ENCODE assay signal across 18 mouse cellular contexts in genomic region chr1:134290300-134290699, GRCm38 (mm10). TPM values are rescaled to one million over a fixed set of nuclear protein-coding genes. Genes with fewer than 3 reads are reported as not detected.
A peak's percentile ranks its signal among the peaks of the same experiment; 100 is the strongest.
DNase-seq lines count a peak whose midpoint lies in the region; ATAC-seq lines count a peak whose summit lies in the region.
"Had no signal": no experiment of that assay in that cellular context is flagged by ENCODE, and none has a peak within 500 bp of the region (broad histone marks: within the 10 kb centered on the region; RNA-seq: fewer than 3 reads in every experiment).

No protein-coding gene starts in this region.

- no peaks in the 10 kb centered on the region for H3K36me3 ChIP-seq in forebrain, embryonic 10.5 days (replicated peaks)
- no peaks in the 10 kb centered on the region for H3K36me3 ChIP-seq in forebrain, embryonic 15.5 days
- no peaks in the 10 kb centered on the region for H3K36me3 ChIP-seq in kidney, embryonic 14.5 days (ENCODE audit: control insufficient read depth, insufficient read depth, low read length)
- H3K36me3 ChIP-seq in limb, embryonic 15.5 days: no peaks in the 10 kb centered on the region
- H3K36me3 ChIP-seq: heart, embryonic 15.5 days; hindbrain, embryonic 15.5 days; lung, embryonic 15.5 days; stomach, embryonic 15.5 days had no signal

- H3K4me3 ChIP-seq in forebrain, embryonic 10.5 days: no peak overlapping the region
- no peak overlapping the region for H3K4me3 ChIP-seq in forebrain, embryonic 15.5 days
- H3K4me3 ChIP-seq in kidney, embryonic 14.5 days (ENCODE audit: low read length): no peak overlapping the region
- peak overlapping the region; percentile 14 for H3K4me3 ChIP-seq in limb, embryonic 15.5 days
- H3K4me3 ChIP-seq: forebrain, embryonic 13.5 days; heart, embryonic 15.5 days; hindbrain, embryonic 15.5 days; lung, embryonic 15.5 days; stomach, embryonic 15.5 days had no signal

- peaks cover 46% of the 10 kb centered on the region for H3K4me1 ChIP-seq in forebrain, embryonic 10.5 days
- peaks cover 7% of the 10 kb centered on the region; the same call in 1 of the 2 replicates for H3K4me1 ChIP-seq in forebrain, embryonic 15.5 days
- H3K4me1 ChIP-seq in kidney, embryonic 14.5 days (ENCODE audit: control insufficient read depth, insufficient read depth, low read length): no peaks in the 10 kb centered on the region
- H3K4me1 ChIP-seq in limb, embryonic 15.5 days: peaks cover 24% of the 10 kb centered on the region
- H3K4me1 ChIP-seq: lung, embryonic 15.5 days had no signal

- WGBS in forebrain, embryonic 10.5 days: 89% methylated on average over 13 of the region's 13 CpGs
- WGBS in forebrain, embryonic 15.5 days: 96% methylated on average over 13 of the region's 13 CpGs
- WGBS in kidney, embryonic 14.5 days: 91% methylated on average over 13 of the region's 13 CpGs
- WGBS in limb, embryonic 15.5 days: 93% methylated on average over 13 of the region's 13 CpGs

- H3K9ac ChIP-seq in forebrain, embryonic 15.5 days (replicated peaks): no peak overlapping the region
- no peak overlapping the region for H3K9ac ChIP-seq in kidney, embryonic 14.5 days (ENCODE audit: low read depth, low read length)
- H3K9ac ChIP-seq in limb, embryonic 15.5 days: no peak overlapping the region
- H3K9ac ChIP-seq: forebrain, embryonic 13.5 days; heart, embryonic 15.5 days; hindbrain, embryonic 15.5 days; lung, embryonic 15.5 days; stomach, embryonic 15.5 days had no signal

- H3K4me2 ChIP-seq in forebrain, embryonic 15.5 days (replicated peaks): no peak overlapping the region
- no peak overlapping the region for H3K4me2 ChIP-seq in kidney, embryonic 14.5 days (replicated peaks; ENCODE audit: low read depth, low read length)
- no peak overlapping the region for H3K4me2 ChIP-seq in limb, embryonic 15.5 days
- H3K4me2 ChIP-seq: forebrain, embryonic 13.5 days; hindbrain, embryonic 15.5 days; lung, embryonic 15.5 days; stomach, embryonic 15.5 days had no signal

- no peak for DNase-seq in forebrain, embryonic 10.5 days (ENCODE audit: extremely low spot score, low spot score)
- no peak for DNase-seq in kidney, postnatal 14 days
- DNase-seq in gastrocnemius, postnatal 10 days: peak; percentile 45
- no peak for DNase-seq in cerebellum, adult 8-10 months
- DNase-seq in urinary bladder, adult 18-20 months (ENCODE audit: low spot score in 2 of 2): no peak
- DNase-seq: spleen, adult 18-20 months had no signal

- H3K27ac ChIP-seq in forebrain, embryonic 10.5 days: peak overlapping the region; percentile 2; the same call in 1 of the 2 replicates
- H3K27ac ChIP-seq in forebrain, embryonic 15.5 days (replicated peaks): no peak overlapping the region
- no peak overlapping the region for H3K27ac ChIP-seq in kidney, embryonic 14.5 days (ENCODE audit: low read depth, low read length)
- peak overlapping the region; percentile 44 for H3K27ac ChIP-seq in limb, embryonic 15.5 days
- H3K27ac ChIP-seq: forebrain, embryonic 13.5 days; hindbrain, embryonic 15.5 days; lung, embryonic 15.5 days; stomach, embryonic 15.5 days had no signal

- ATAC-seq in forebrain, embryonic 15.5 days (replicated peaks): no peak
- ATAC-seq in kidney, embryonic 14.5 days (ENCODE audit: low FRiP score, low TSS enrichment): 0 out of 2 replicates have a peak, but pooled peaks have one; percentile 16
- no peak for ATAC-seq in limb, embryonic 15.5 days (ENCODE audit: insufficient number of reproducible peaks, low FRiP score, low TSS enrichment, low read depth)
- ATAC-seq: forebrain, embryonic 13.5 days had no signal

- no peaks in the 10 kb centered on the region for H3K27me3 ChIP-seq in forebrain, embryonic 10.5 days (ENCODE audit: poor library complexity, severe bottlenecking)
- no peaks in the 10 kb centered on the region for H3K27me3 ChIP-seq in forebrain, embryonic 15.5 days
- no peaks in the 10 kb centered on the region for H3K27me3 ChIP-seq in kidney, embryonic 14.5 days (ENCODE audit: control insufficient read depth, insufficient read depth, low read length)
- no peaks in the 10 kb centered on the region for H3K27me3 ChIP-seq in limb, embryonic 15.5 days
- H3K27me3 ChIP-seq: CH12.LX; forebrain, embryonic 13.5 days; heart, embryonic 15.5 days; hindbrain, embryonic 15.5 days; lung, embryonic 15.5 days; stomach, embryonic 15.5 days had no signal

- no peaks in the 10 kb centered on the region for H3K9me3 ChIP-seq in forebrain, embryonic 10.5 days
- no peaks in the 10 kb centered on the region for H3K9me3 ChIP-seq in forebrain, embryonic 15.5 days
- no peaks in the 10 kb centered on the region for H3K9me3 ChIP-seq in kidney, embryonic 14.5 days (ENCODE audit: control insufficient read depth, low read length)
- no peaks in the 10 kb centered on the region for H3K9me3 ChIP-seq in limb, embryonic 15.5 days
- H3K9me3 ChIP-seq: forebrain, embryonic 13.5 days; heart, embryonic 15.5 days; hindbrain, embryonic 15.5 days; lung, embryonic 15.5 days; stomach, embryonic 15.5 days had no signal

RNA-seq across cellular contexts. Expression of gene Myog, which starts 0.5 kb away (rescaled TPM):
- polyA plus RNA-seq in forebrain, embryonic 10.5 days (2016; fragmentation: Nextera tagmentation; extraction: Ambion mirVana): not detected in 2 replicates
- 0.22 TPM in 1 of 2 replicates, not detected in the other for polyA plus RNA-seq in forebrain, embryonic 15.5 days (2015; fragmentation: Nextera tagmentation; extraction: Ambion mirVana)
- 0.97 and 1.4 TPM in 2 replicates for polyA plus RNA-seq in kidney, embryonic 14.5 days (2014; fragmentation: Nextera tagmentation; extraction: Ambion mirVana)
- 100 to 1,000 TPM; 135 to 142 TPM for total RNA-seq in gastrocnemius, postnatal 10 days (2021)
- polyA plus RNA-seq in limb, embryonic 15.5 days (2015; fragmentation: Nextera tagmentation; extraction: Ambion mirVana): 117 and 227 TPM in 2 replicates
- total RNA-seq: CH12.LX; layer of hippocampus, postnatal 14 days; liver, adult 2 months; megakaryocyte, adult 5-6 weeks had no signal
- polyA plus RNA-seq: forebrain, embryonic 13.5 days; hindbrain, embryonic 15.5 days; liver, adult 2 months had no signal

RNA-seq across cellular contexts. Expression of gene Ppfia4, which starts 42.4 kb away (rescaled TPM):
- 1.6 and 2.1 TPM in 2 replicates for polyA plus RNA-seq in forebrain, embryonic 10.5 days (2016; fragmentation: Nextera tagmentation; extraction: Ambion mirVana)
- 9.3 and 11.3 TPM in 2 replicates for polyA plus RNA-seq in forebrain, embryonic 15.5 days (2015; fragmentation: Nextera tagmentation; extraction: Ambion mirVana)
- 1.6 and 2.7 TPM in 2 replicates for polyA plus RNA-seq in kidney, embryonic 14.5 days (2014; fragmentation: Nextera tagmentation; extraction: Ambion mirVana)
- 10 to 100 TPM; 11.2 to 13.7 TPM for total RNA-seq in gastrocnemius, postnatal 10 days (2021)
- 7.5 and 11.1 TPM in 2 replicates for polyA plus RNA-seq in limb, embryonic 15.5 days (2015; fragmentation: Nextera tagmentation; extraction: Ambion mirVana)

RNA-seq across cellular contexts. Expression of gene Adora1, which starts 55.1 kb away (rescaled TPM):
- 0.14 and 0.36 TPM in 2 replicates for polyA plus RNA-seq in forebrain, embryonic 10.5 days (2016; fragmentation: Nextera tagmentation; extraction: Ambion mirVana)
- polyA plus RNA-seq in forebrain, embryonic 15.5 days (2015; fragmentation: Nextera tagmentation; extraction: Ambion mirVana): 14.0 and 15.7 TPM in 2 replicates
- polyA plus RNA-seq in kidney, embryonic 14.5 days (2014; fragmentation: Nextera tagmentation; extraction: Ambion mirVana): 3.2 TPM in 2 replicates
- under 1 TPM; 0.90 to 0.96 TPM for total RNA-seq in gastrocnemius, postnatal 10 days (2021)
- polyA plus RNA-seq in limb, embryonic 15.5 days (2015; fragmentation: Nextera tagmentation; extraction: Ambion mirVana): 1.8 and 2.0 TPM in 2 replicates
- total RNA-seq: CH12.LX; megakaryocyte, adult 5-6 weeks had no signal

Comparison
In these comparisons a context has a peak if more than half of its experiments do, and no peak if none do; other contexts are left out.
1. H3K27ac ChIP-seq: peak in forebrain, embryonic 10.5 days (single experiment) and limb, embryonic 15.5 days (single experiment); none in forebrain, embryonic 15.5 days (single experiment) and kidney, embryonic 14.5 days (single experiment).
2. RNA of gene Myog, which starts 0.5 kb away (polyA plus RNA-seq): 117 to 227 TPM in limb, embryonic 15.5 days; 0.97 to 1.4 TPM in kidney, embryonic 14.5 days, 0.22 TPM in forebrain, embryonic 15.5 days and not detected in forebrain, embryonic 10.5 days; every median in the first group is over 10 times any median in the second.